Mouse (Mus musculus) heart, postnatal 0 days (tissue): ENCODE measurements around the gene Tnrc6b. TPM values are rescaled to one million over a fixed set of nuclear protein-coding genes. Genes with fewer than 3 reads are reported as not detected.

Experiments used
- ATAC-seq: fragments of 200-750 bp; cut with Nextera tagmentation; 2 replicates; pipeline ENCODE4 v1.8.0; 2017; ENCODE audit warnings: low read depth, moderate number of reproducible peaks, moderate library complexity; ENCODE audit not compliant: insufficient read depth
- DNase-seq: peaks from one replicate; pipeline ENCODE4 v3.0.0-alpha.2; 2016; ENCODE audit warnings: low spot score
- H3K27ac ChIP-seq: fragments of 300-500 bp; sonication (generic); 2 replicates; pipeline ENCODE4 v1.5.1; 2014; ENCODE audit warnings: low read depth, mild to moderate bottlenecking
- H3K27me3 ChIP-seq: fragments of 300-500 bp; sonication (generic); 2 replicates; pipeline ENCODE4 v1.6.1; 2014; ENCODE audit warnings: low read length, mixed read lengths; ENCODE audit not compliant: control insufficient read depth, insufficient read depth
- H3K36me3 ChIP-seq: fragments of 300-500 bp; sonication (generic); replicated peaks from 2 replicates; pipeline ENCODE4 v1.6.1; 2014; ENCODE audit warnings: low read length, mixed read lengths; ENCODE audit not compliant: control insufficient read depth, insufficient read depth
- H3K4me1 ChIP-seq: fragments of 300-500 bp; sonication (generic); 2 replicates; pipeline ENCODE4 v1.6.1; 2014; ENCODE audit warnings: antibody characterized with exemption; ENCODE audit not compliant: control insufficient read depth, insufficient read depth
- H3K4me2 ChIP-seq: fragments of 300-500 bp; sonication (generic); 2 replicates; pipeline ENCODE4 v1.6.1; 2014; ENCODE audit warnings: low read depth, mild to moderate bottlenecking, low read length, moderate library complexity
- H3K4me3 ChIP-seq: fragments of 300-500 bp; sonication (generic); 2 replicates; pipeline ENCODE4 v1.5.1; 2014; ENCODE audit warnings: low read depth, low read length
- H3K9ac ChIP-seq: fragments of 300-500 bp; sonication (generic); replicated peaks from 2 replicates; pipeline ENCODE4 v1.6.1; 2014; ENCODE audit warnings: low read depth, low read length, mixed read lengths
- H3K9me3 ChIP-seq: fragments of 300-500 bp; sonication (generic); replicated peaks from 2 replicates; pipeline ENCODE4 v1.6.1; 2016; ENCODE audit warnings: low read length; ENCODE audit not compliant: control insufficient read depth
- CTCF ChIP-seq: IDR thresholded peaks from 2 replicates; pipeline ENCODE4 v1.5.1; 2016; ENCODE audit warnings: antibody characterized with exemption, control low read depth, low read depth
- EP300 ChIP-seq: IDR thresholded peaks from 2 replicates; pipeline ENCODE4 v1.6.1; 2016; ENCODE audit warnings: antibody characterized with exemption, low read depth
- WGBS: fragments of 180-500 bp; shearing (Covaris S2); extraction: QIAGEN DNeasy Blood & Tissue Kit; methylation state at CpG from one replicate; pipeline ENCODE4 v1.1.7; 2014; 5-methylcytosine and 5-hydroxymethylcytosine counted together
- polyA plus RNA-seq: library from polyadenylated mRNA; unstranded; fragments of >200 nt; fragmentation: Nextera tagmentation; extraction: Ambion mirVana; gene quantifications from 2 replicates; pipeline ENCODE4 v1.2.1, GENCODE M21; 2015
- total RNA-seq: library from RNA; depleted of rRNA; stranded (reverse); fragments of >200 nt; gene quantifications from 2 replicates; pipeline ENCODE4 v1.2.3, GENCODE M21; 2014; ENCODE audit warnings: low replicate concordance

The Tnrc6b gene
- total and polyA plus RNA-seq, 2 experiments from 2014 or later, result 16.1 to 33.5 TPM

- peak overlapping the region; percentile 93; the same call in 1 of the 2 replicates for H3K27ac ChIP-seq
- WGBS, result 27% methylated on average over 3 of the region's 3 CpGs
Observed at GRCm38 (mm10) chr15:80800201-80800600, 89.1 kb downstream of the Tnrc6b start.

DNA sequence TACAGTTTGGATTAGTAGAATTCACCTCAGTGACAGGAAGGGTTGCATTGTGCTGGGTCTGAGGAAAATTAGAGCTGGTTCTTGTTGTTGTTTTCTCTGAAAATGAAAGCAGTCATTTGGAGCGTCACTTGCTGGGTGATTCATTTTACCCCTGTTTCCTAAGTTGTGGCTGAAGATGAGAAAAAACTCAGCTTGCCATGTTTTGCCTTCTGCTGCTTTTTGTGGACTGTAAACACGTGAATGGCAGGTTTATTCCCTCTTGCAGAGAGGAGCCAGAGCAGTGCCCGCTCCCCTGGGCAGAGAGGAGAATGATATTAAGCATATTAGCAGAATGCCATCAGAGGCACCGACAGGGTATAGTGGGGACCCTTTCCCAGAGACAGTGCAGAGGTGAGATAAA, 89.7 kb downstream of the Tnrc6b start:
- Histone ChIP-seq H3K27me3 (no peaks in the 10 kb centered on the region), H3K9me3 (no peaks in the 10 kb centered on the region), H3K27ac (peak overlapping the region; percentile 93; the same call in 1 of the 2 replicates), H3K4me3 (peak overlapping the region; percentile 76), H3K9ac (peak overlapping the region; percentile 47; the same call in 1 of the 2 replicates), H3K36me3 (no peaks in the 10 kb centered on the region), H3K4me1 (peaks cover 24% of the 10 kb centered on the region), H3K4me2 (peak overlapping the region; percentile 71)
- WGBS, result 7% methylated on average over 4 of the region's 4 CpGs
- DNase-seq (no peak), ATAC-seq (no peak)
- TF ChIP-seq CTCF (no peak), EP300 (no peak)

More at GRCm38 (mm10) chr15:80800201-80800600, 89.1 kb downstream of the Tnrc6b start:
- Histone ChIP-seq H3K27me3 (no peaks in the 10 kb centered on the region), H3K9ac (peak overlapping the region; percentile 84; the same call in 1 of the 2 replicates), H3K9me3 (no peaks in the 10 kb centered on the region), H3K4me2 (peak overlapping the region; percentile 71), H3K4me3 (peak overlapping the region; percentile 76), H3K36me3 (no peaks in the 10 kb centered on the region), H3K4me1 (peaks cover 24% of the 10 kb centered on the region)
- no peak for TF ChIP-seq EP300
- no peak for TF ChIP-seq CTCF
- DNase-seq (no peak), ATAC-seq (no peak)

- Histone ChIP-seq H3K36me3 (no peaks in the 10 kb centered on the region), H3K27me3 (no peaks in the 10 kb centered on the region), H3K4me1 (peaks cover 31% of the 10 kb centered on the region), H3K9me3 (no peaks in the 10 kb centered on the region), H3K27ac (no peak overlapping the region), H3K4me2 (no peak overlapping the region), H3K9ac (no peak overlapping the region), H3K4me3 (no peak overlapping the region)
- DNase-seq (no peak), ATAC-seq (no peak)
- no peak for TF ChIP-seq EP300
- no peak for TF ChIP-seq CTCF
- 35% methylated on average over 1 of the region's 1 CpGs for WGBS
Observed at GRCm38 (mm10) chr15:80801597-80801996, 90.5 kb downstream of the Tnrc6b start.

DNA sequence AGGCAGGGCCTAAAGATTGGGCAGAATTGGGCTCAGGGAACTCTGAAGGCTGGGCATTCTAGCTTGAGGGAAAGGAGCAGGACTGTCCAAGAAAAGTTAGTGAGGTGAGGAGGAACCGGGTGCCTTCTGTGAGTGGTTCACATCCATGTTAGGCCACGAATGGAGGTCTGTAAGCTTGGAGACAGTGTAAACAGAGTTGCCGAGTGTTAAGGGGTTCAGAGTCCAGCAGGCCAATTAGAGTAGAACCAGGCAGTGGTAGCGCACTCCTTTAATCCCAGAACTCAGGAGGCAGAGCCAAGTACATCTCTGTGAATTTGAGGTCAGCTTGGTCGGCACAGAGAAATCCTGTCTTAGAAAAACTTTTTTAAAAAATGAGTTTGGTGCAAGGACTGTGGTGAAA, 96.0 kb downstream of the Tnrc6b start:
- ATAC-seq (no peak), DNase-seq (no peak)
- H3K4me1 ChIP-seq, result peaks cover 46% of the 10 kb centered on the region
- no peak overlapping the region for H3K4me3 ChIP-seq
- peak overlapping the region; percentile 30; the same call in 1 of the 2 replicates for H3K4me2 ChIP-seq
- H3K9me3 ChIP-seq, result no peaks in the 10 kb centered on the region
- WGBS, result 39% methylated on average over 5 of the region's 5 CpGs
- H3K36me3 ChIP-seq, result no peaks in the 10 kb centered on the region
- H3K9ac ChIP-seq, result no peak overlapping the region
- H3K27me3 ChIP-seq, result no peaks in the 10 kb centered on the region
- H3K27ac ChIP-seq, result peak overlapping the region; percentile 43
- TF ChIP-seq EP300, result no peak
- no peak for TF ChIP-seq CTCF

DNA sequence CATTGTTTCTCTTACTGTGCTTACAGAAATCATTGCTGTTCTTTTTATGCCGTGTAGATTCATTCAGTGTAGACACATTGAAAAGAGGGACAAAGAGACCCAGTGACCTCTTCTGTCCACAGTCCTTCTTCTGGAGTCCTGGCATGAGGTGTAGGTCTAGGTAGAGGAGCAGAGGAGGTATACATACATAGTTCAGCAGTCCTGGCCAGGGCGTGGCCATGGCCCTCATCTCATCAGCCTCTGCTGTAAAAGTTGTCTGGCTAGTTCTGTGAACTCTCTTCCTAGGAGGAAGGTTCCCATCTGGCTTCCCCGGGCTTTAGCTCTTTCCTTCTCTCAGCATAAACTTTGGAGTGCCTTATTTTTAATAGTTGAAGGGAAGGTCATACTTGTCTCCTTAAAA, 99.1 kb downstream of the Tnrc6b start:
- WGBS, result 74% methylated on average over 3 of the region's 3 CpGs
- no peak for TF ChIP-seq CTCF
- TF ChIP-seq EP300, result no peak

DNA sequence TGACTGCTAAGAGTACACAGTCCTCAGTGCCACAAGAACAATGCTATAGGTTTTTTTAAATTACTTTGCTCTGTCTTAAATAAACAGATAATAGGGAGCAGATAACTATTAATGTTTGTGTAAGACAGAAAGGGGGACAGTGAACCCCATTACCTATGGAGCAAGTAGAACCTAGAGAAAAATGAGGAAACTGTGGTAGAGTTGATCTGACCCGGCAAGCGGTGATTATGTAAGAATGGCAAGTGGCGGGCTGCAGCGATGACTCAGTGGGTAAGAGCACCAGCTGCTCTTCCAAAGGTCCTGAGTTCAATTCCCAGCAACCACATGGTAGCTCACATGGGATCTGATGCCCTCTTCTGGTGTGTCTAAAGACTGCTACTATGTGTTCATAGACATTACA, 101.7 kb downstream of the Tnrc6b start:
- H3K36me3 ChIP-seq, result no peaks in the 10 kb centered on the region
- no peaks in the 10 kb centered on the region for H3K27me3 ChIP-seq
- WGBS, result 72% methylated on average over 4 of the region's 4 CpGs
- ATAC-seq (no peak), DNase-seq (no peak)
- H3K4me2 ChIP-seq, result no peak overlapping the region
- no peak overlapping the region for H3K4me3 ChIP-seq
- H3K9ac ChIP-seq, result no peak overlapping the region
- H3K9me3 ChIP-seq, result no peaks in the 10 kb centered on the region
- no peak overlapping the region for H3K27ac ChIP-seq
- TF ChIP-seq EP300 (no peak), CTCF (no peak)
- H3K4me1 ChIP-seq, result peaks cover 15% of the 10 kb centered on the region

More for the DNA sequence above, 99.1 kb downstream of the Tnrc6b start:
- ATAC-seq, result no peak
- H3K36me3 ChIP-seq, result no peaks in the 10 kb centered on the region
- H3K27ac ChIP-seq, result no peak overlapping the region; the same call in 1 of the 2 replicates
- no peak overlapping the region for H3K4me3 ChIP-seq
- H3K9me3 ChIP-seq, result no peaks in the 10 kb centered on the region
- H3K27me3 ChIP-seq, result no peaks in the 10 kb centered on the region
- H3K4me1 ChIP-seq, result peaks cover 35% of the 10 kb centered on the region
- H3K9ac ChIP-seq, result no peak overlapping the region
- H3K4me2 ChIP-seq, result no peak overlapping the region
- no peak for DNase-seq
